Mouse (Mus musculus) yolk sac, embryonic 10.5 days (tissue): ENCODE data around the gene Atp8b5.

Experiments used
- DNase-seq: peaks from one replicate; pipeline ENCODE4 v3.0.0-alpha.2; 2017; ENCODE audit warnings: low spot score

Gene Atp8b5

DNA sequence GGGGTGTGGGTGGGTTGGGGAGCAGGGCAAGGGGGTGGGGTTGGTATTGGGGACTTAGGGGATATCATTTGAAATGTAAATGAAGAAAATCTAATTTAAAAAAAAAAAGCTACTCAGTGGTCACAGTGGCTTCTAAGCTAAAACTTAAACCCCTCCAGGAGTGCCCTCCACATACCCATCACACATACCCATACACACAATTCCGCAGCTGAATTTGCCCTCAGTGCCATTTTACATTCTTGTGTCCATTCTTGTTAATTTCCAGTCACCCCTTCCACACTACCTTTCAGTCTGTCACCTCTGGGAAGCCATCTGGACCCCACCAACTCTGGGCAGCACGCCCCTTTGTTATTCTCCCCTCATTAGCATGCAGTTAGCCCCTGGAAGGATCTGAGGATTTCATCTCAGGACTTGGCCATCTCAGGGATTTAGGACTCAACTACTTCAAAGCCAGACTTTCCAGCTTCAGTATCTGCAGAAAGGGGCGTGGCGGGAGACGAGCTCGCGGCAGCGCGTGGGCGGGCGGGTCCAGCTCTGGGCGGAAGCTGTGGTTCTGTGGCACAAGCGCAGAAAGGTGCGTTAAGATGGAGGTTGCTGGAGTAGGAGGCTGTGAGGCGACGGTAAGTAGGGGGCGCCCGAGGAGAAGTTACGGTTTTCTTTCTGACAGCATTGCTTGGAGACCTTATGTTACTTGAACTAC is at the start of gene Atp8b5:
Gene Atp8b5 (plus strand): TSS at position 537 of the 700 bp plus-strand sequence.
- DNase-seq = peak; percentile 71

DNA sequence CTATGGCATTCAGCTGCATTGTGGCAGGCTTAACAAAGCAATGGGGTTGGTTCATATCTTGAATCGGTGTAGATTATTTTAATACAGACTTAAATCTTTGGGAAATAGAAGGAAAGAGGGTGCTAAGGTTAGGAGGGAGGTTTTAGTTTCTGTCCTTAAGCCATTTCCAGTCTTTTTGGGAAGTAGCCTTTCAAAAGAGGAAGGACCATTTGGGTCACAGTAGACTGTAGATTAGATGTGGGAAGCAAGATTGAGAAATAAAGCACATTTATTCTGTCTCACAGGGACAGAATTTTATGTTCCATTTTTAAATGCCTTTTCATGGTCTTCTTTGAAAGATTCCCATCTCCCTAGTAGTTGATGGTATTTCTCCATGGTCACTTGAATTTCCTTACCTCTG is 49.0 kb upstream of the Atp8b5 start:
- DNase-seq = no peak

DNA sequence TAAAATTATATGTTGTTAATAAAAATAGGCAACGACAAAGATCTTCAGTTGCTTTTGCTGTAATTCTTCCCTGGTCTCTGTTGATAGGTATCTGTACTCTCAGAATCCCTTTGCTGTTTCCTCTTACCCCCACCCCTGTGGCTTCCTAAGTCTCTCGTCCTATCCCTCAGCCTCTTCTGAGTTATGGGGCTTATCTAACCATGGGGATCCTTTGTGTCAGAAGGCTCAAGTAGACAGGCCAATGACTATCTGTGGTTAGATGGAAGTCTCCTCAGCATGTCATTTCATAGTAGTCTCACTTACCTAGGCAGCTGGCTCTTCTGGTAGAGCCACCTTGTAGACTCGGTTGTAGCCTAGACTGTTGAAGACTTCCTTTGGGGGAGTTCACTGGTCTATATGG is 35.1 kb upstream of the Atp8b5 start:
- no peak for DNase-seq

DNA sequence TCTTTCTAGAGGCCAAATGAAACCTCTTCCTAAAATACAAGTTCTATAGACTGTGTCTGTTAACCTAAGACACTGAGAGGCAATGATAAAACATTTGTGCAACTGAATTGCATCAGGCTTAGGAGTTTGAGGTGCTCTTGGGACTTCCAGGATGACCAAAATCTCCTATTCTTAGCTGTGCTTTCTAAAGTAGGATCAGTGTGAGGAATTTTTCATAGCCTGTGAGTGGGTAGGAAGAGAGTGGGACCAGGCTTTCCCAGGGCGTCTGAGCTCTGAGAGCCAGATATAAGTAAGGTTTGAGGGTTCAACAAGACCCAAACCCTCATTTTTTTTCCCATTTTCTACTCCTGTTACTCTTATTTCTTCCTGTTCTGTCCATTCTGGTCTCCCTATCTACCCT is 34.0 kb upstream of the Atp8b5 start:
- no peak for DNase-seq

DNA sequence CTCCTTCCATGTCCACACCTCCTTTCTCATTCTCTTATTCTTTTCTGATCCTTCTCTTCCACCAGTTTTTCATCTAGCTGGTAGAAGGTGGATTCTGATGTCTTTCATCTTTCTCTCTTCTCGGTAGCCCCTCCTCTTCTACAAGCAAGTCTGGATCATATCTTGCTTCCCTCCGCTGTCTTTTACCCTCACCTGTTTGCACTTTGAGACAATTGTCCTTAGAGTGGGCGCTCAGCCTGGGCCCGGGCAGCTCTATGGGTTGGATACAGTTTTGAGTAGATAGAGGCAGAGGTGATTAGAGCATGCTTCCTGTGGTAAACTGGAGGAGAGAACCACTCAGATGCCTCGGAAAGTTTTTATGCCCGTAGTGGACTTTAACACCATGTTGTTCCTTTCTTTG is 33.5 kb upstream of the Atp8b5 start:
- DNase-seq = no peak

DNA sequence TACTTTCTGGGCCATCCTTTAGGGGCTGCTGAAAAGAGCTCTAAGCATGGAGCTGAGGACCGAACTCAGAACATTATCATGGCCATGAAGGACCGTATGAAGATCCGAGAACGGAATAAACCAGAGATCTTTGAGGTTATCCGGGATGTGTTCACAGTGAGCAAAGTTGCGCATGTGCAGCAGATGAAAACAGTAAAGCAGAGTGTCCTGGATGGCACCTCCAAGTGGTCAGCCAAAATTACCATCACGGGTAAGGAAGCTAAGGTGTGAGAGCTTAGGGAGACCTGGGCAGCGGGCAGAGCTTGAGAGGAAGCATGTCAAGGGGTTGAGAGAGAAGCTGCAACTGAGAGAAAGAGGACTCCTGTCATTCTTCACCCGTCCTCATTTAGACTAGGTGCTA is 30.1 kb upstream of the Atp8b5 start:
- DNase-seq = no peak

DNA sequence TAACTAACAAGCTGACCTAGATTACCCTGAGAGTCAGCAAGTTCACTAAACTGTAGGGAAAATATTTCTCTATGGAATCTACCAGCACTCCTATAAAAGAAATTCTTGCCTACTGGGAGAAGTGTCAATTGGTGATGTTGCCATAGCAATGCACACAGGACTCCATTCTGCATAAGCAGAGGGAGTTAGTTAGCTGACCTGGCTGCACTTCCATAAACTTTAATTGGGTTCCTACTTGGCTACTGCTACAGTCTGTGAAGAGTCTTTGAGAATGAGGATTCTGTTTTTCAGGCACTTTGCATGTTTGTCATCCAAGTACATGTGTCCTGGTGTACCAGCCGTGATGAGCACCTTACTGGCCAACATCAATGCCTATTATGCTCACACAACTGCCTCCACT is 26.2 kb upstream of the Atp8b5 start:
- DNase-seq = no peak

DNA sequence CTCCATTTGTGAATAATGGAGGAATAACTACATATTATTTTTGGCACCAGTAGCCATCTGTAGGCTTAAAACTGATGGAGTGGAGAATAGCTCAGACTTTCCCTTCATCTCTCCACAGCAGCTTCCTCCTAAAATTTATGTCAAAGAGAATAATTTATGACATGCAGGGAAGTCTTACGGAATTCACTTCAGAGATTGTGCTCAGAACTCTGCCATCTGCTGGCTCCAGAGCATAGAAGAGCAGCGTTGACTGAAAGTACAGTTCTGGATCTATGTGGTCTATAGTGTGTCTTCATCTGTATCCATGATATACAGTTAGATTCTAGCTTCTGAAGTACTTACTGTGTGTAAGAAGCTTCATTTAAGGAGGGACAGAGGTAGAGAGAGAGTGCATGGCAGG is 22.9 kb upstream of the Atp8b5 start:
- DNase-seq = no peak

DNA sequence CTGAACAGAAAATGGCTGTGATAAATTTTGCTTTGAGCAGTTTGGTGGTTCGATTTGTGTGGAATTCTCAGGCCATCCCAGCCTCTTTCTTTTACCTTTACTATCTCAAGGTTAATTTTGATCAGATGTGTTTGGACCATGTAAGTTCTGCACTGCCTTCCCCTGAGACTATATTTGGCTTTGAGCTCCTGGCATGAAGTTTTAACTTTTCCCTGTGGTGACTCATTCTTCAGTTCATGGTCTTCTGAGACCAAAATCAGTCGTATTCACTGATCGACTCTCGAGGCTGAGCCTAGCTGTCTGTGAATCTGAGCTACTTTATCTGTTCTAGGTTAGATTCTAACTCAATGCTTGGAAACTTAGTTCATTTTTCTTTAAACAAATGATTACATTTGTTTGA is 21.2 kb upstream of the Atp8b5 start:
- DNase-seq = no peak

DNA sequence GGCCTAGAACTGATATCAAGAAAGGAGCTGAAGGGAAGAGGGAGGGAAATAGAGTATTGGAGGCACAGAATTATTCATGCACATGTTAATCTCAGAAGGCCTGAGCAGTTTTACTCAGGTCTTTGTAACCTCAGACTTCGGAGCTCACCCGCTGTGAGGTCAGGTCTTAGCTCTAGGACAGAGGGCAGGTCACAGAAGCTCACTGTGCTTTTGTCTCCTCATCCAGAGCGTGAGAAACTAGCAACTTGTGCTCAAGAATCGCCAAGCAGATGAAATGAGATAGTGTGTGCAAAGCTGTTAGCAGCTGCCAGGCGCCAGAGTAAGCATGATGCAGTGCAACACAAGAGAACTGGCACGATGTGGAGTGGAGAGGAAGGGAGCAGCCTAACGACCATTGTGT is 18.9 kb upstream of the Atp8b5 start:
- no peak for DNase-seq

DNA sequence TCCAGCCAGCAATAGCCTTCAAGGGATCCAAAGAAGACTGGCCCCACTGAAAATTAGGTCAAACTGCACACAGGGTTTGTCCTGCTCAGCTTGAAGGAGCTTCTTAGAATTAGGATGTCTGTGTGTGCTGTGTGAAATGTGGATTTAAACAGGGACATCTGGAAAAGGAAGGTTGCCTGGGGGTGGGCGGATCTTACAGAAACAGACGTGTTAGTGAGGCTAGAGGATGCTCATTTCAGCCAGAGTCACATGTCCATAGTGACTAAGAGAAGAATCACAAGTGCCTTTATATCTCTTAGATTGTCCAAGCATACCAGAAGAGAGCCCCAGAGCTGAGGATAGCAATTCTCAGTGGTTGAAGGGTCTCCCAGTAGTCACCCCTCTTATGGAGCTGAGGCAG is 18.1 kb upstream of the Atp8b5 start:
- no peak for DNase-seq

DNA sequence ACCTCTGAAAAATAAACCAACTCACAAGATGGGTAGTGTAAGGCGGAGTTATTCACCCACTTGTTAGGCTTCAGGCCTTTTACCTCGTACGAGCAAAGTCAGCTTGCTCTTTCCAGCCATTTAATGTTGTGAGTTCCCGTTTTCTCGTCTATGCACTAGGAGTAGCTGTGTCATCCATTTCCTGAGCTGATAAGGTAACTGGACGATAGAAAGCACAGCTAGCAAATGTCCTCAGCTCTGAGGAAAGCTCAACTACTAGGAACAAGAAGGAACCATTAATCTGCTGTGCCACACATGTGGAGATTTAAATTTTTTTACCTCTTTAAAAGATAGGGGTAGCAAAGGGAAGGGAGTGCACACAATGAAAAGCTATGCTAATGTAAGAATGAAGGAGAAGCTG is 15.7 kb upstream of the Atp8b5 start:
- no peak for DNase-seq

DNA sequence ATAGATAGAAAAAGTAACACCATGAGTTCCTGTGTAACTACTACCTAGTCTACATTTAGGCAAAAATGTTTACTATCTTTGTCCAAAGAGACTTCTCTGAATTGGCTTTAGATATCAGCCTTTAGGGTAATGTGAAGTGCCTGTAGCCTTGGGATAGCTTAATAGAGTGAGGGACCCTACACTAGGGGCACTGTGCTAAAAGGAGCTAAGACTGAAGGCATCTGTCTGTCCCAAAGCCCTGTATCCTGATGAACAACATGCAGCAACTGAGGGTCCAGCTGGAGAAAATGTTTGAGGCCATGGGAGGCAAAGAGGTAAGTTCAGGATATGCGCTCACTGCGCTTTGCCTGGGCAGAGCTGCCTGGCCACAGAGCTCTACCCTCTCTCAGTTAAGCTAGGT is 9.9 kb upstream of the Atp8b5 start:
- no peak for DNase-seq

DNA sequence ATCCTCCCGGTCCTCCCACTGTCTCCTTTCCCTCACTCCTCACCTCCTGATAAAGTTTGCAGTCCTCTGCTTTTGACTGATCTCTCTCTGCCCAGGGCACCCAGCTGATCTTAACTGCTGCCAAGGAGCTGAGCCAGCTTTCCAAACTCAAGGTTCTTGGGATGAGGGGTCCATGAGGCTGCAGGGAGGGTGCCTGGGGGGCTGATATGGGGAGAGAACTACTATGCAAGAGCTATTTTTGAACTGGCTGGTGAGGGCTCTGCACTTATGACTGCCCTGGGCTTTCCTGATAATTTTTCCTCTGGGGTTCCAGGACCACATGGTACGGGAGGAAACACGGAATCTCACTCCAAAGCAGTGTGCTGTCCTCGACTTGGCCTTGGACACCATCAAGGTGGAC is 8.4 kb upstream of the Atp8b5 start:
- no peak for DNase-seq

DNA sequence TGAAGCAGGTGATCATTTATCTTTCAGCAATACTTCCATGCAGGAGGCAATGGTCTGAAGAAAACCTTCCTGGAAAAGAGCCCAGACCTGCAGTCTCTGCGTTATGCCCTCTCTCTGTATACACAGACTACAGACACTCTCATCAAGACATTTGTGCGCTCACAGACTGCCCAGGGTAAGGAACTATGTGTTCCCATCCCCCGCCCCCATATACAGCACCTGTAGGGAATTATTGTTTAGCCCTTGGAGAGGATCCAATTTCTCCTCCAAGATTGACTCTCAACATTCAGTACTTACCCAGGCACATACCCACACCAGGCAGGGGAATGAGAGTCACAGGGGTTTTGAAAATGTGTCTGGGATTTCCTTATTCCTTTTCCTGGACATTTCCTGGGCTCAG is 7.5 kb upstream of the Atp8b5 start:
- DNase-seq = no peak

DNA sequence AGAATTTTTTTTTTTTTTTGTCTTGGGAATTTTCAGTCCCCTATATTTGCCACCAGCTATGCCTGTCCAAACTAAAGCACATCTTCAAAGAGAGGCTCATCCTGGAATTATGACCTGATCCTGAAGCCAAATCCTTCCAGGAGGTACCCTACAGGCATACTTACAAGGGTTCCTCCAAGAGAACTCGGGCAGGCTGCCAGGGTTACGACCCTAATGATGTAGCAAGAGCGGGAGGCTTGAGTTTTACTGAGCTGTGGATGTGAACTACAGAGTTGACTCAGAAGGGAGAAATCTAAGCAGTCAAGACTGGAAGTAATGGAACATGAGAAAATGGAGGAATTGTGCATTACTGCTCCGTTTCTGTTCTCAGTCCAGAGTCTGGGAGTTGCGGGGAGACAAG is 6.9 kb upstream of the Atp8b5 start:
- no peak for DNase-seq

DNA sequence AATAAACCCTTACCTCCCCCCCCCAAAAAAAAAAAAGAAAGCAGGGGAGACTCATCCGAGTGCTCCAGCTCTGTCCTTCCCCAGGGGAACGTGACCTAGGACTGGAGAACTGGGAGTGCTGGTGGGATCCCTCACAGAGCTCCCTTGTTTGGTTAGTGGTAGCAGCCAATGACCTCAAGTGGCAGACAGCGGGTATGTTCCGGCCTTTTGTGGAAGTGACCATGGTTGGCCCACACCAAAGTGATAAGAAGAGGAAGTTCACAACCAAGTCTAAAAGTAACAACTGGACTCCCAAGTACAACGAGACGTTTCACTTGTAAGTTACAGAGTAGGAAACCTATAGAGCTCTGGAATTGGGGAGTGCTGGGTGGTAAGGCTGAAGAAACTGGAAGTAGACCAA is 4.1 kb upstream of the Atp8b5 start:
- no peak for DNase-seq

DNA sequence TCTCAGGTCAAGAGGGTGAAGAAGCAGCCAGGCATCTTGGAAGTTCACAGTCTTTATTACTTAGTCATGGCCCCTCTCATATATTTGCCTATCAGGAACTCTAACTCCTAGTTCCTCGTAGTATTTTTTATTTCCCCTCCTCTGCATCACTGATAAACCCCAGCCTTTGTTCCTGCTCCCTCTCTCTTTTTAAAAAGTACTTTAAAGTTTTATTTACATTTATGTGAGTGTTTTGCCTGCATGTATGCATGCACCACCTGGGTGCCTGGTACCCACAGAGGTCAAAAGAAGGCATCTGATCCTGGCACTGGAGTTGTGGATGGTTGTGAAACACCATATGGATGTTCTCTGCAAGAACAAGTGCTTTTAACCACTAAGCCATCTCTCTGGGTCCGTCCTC is 813 bp upstream of the Atp8b5 start:
- no peak for DNase-seq

DNA sequence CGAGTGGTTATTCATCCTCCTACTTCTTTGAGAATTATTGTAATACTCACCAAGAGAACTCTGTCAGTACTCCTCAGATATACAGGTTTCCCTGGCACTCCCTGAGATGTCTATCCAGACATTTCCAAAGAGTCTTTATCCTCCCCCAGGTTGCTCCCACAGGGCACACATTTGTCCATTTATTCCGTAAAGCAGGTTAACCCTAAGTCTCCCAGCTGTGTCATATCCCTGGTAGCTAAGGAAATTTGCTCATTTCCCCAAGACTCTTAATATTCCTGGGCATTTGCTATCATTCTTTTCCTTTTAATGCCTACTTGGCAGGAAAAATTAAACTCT is 332 bp downstream of the Atp8b5 start:
- DNase-seq = no peak

DNA sequence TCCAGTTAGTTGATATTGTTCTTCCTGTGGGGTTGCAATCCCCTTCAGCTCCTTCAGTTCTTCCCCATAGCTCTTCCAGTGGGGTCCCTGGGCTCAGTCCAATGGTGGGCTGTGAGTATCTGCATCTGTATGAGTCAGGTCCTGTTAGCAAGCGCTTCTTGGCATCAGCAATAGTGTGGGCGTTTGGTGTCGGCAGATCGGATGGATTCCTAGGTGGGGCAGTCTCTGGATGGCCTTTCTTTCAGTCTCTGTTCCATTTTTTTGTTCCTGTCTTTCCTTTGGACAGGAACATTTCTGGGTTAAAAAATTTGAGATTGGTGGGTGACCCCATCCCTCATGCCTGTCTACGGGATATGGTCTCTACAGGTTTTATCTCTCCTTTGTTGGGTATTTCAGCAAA is 18.5 kb downstream of the Atp8b5 start:
- DNase-seq = no peak

DNA sequence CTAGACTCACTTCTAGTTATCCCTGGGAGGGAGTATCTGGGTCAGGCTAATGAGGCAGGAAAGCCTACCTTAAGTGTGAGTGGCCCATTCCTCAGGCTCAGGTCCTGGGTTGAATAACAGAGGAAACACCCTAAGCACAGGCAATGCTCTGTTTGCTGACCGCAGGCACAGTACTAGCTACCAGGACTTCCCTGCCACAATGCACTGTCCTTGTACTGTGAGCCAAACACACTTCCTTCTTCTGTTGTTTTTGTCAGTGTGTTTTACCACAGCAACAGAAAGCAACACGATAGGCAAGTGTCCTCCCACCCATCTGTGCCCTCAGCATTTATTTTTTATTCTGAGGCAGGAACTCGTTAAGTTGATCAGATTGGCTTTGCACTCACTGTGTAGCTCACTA is 20.3 kb downstream of the Atp8b5 start:
- no peak for DNase-seq

DNA sequence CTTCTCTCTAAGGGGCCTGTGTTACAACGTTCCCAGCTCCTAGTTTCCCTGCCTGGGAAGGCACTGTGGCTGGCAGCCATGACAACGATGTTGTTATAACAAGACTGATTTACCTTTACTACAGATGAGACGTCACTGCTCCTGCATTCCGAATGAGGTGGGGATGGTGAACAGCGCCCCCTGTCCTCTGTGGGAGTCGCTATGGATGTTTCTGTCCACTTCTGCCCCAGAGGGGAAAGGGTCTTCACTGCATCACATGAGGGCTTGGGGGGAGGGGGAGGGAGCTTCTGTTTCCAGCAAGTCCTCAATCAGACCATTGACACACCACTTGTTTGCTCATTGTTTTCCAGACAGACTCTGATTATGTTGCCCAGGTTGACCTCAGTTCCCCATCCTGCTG is 27.0 kb downstream of the Atp8b5 start:
- DNase-seq = no peak

DNA sequence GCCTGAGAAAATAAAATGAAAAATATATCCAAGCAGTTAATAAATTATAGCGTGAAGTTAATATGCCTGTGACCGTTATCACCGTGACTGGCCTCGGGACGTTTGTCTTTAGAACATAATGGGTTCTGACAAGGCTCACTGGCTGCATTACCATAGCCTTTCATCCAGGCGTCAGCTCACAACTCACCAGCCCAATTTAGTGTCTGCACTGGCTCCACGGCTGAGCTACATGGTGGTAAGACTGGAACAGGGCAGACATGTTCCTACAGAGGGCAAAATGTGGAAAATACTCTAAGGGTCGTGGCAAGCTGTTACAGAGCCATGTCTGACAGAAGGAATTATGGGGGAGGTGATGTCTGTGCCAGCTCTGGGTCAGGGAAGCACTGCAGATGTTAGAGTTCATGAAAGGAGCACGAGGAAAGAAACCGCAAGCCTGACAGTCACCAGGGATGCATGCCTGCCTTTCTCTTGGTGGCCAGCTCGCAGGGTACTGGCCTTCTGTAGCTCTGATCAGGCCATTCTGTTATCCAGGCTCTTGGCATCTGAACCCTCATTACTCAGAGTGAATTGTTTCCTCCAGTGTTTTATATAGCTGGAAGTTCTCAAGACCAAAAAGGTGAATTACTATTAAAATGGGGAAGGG is 42.9 kb downstream of the Atp8b5 start:
- DNase-seq = no peak

DNA sequence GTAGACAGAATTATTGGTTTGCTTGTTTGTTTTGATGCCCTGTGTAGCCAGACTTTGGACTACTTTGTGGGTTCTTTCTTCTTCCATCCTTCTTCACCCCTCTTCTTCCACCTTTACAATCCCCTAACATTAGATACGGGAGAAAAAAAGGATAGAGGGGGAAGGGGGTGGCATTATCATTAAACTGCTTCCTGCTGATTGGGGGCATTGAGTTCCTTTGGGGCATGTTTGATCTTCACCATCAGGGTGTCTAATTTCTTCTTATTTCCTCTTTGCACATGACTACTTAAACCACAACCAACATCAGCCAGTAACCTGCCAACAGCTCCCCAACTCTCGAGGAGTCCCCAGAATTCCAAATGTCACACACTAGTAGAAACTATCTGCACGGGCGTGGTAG is 54.6 kb downstream of the Atp8b5 start:
- no peak for DNase-seq
